Mouse (Mus musculus): Measurements from ENCODE around the gene Spred2.

Gene Spred2

DNA sequence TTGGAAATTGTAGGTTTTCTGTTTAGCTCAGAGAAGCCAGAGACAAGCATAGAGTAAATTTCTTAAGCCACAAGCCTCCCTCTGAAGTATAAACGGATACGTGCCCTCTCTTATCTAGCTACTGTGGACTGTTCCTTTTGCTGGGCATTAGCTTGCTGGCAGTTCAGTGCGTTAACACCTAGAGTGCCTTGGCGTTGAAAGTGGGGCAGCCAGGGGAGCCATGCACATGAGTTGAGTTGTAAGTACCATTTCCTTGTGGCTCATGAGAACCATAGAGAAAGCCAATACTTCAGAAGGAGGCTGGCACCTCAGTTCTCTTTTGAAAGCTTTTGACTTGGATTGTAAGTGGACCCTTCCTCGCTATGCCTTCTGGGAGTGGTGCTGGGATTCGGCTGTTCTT is 58.6 kb downstream of the Spred2 start:
- in situ Hi-C loops (cut with MboI), result no loop called here

DNA sequence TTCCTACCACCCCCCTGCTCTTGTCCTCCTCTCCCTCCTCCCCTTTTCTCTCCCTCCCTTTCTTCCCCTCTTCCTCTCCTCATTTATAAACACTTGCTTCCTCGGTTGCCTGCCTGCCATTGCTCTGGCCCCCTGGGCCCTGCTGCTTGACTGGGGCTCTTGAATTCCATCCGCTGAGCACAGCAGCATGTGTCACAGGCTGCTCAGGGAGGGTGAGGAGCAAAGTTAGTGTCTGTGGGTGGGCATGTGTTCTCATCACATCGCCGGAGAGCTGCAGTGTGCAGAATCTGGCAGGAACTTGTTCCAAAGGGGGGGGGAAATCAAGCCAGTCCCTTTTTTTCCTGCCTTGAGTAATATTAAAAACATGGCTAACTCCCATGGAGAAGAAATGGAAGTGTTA is 59.1 kb downstream of the Spred2 start:
- in situ Hi-C loops (cut with MboI), result no loop called here

DNA sequence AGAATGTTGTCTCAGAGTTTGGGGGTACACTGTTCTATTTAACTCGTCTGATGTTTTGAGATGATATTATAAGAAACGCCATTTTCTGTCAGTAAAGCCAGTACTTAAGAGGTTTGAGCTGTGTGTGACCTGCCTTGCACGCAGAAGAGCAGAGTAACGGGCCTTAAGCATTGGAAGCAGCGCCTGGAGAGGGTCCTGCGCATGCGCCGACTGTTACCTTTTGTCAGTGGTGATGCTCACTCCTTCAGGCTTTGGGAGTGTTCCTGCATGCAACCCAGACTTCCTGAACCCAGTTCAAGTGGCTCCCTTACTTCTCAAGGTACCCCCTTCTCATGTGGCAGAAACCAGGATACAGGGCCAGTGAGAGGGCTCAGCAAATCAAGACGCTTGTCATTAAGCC is 59.9 kb downstream of the Spred2 start:
- in situ Hi-C loops (cut with MboI), result no loop called here

DNA sequence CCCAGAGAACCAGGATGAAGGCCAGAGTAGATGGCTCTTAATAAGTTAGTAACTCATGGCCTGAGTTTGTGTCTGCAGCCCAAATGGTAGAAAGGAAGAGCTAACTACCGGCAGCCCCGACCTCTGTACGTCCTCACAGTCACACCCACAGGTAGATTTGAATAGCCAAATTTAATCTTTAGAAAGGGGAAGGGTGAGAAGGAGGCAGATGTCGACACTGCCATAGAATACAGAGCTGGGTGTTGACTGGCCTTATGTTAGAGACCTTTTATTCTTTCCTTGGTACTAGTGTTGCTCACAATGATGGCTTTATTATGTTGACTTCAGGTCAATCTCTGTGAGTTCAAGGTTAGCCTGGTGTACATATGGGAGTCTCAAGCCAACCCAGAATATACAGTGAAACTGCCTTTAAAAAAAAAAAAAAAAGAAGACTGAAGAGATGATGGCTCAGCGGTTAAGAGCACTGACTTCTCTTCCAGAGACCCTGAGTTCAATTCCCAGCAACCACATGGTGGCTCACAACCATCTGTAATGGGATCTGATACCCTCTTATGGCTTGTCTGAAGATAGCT is 61.2 kb downstream of the Spred2 start:
- in situ Hi-C loops (cut with MboI), result no loop called here

DNA sequence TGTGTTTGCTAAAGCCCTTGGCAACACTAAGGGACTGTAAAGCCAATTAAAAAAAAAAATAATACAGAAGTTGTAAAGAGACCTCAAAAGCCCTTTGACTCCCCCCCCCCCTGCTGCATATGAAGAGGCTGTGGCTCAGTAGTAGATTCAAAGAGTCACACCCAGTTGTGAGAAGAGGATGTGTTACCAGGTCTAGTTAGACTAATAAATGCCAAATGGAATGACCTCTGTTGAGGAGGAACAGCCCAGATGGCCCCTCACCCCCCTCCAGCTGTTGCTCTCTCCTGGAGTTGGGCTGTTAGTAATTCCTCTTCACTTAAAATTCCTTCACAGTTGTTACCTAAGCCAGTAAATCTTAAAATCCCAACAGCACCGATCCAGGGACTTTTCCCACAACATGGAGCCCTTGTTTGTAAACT is 62.3 kb downstream of the Spred2 start:
- in situ Hi-C loops (cut with MboI), result no loop called here

DNA sequence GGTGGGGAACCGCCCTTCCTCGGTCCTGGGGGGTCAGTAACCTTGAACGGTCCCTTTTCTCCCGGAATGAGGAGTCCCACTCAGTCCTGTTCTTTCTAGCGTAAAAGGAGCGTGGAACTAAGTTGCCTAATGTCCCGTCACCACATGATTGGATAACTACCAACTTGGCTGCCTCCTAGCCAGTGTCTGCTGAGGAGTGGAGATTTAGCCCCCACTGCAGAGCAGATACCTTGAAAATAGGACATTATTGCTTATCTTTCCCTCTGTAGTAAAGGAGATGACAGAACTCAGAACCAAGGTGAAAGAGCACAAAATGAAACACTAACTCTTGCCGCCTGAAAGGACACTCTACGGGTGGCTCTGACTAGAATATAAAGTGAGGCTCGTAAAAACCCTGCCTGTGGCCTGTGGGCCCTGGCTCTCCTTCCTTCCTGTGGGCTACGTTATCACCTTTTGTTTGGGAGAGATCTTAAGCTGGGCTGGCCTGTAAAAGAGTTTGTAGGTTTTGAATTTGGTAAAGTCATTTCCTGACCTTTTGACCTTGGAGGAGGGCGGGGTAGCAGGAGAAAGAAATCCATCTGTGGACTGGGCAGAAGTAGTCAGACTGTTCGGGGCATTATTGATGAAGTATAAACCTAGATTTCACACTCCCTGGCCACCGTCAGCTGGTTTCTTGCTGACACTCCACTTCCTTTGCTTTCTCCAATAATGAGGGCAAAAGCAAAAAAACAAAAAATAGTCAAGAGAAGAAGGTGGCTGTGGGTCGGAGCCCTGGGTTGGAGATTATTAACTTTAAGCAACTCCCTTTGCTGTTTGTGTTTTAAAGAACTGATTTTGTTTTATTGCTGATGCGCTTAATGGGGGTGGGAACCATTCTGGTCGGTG is 62.9 kb downstream of the Spred2 start:
- in situ Hi-C loops (cut with MboI), result no loop called here

DNA sequence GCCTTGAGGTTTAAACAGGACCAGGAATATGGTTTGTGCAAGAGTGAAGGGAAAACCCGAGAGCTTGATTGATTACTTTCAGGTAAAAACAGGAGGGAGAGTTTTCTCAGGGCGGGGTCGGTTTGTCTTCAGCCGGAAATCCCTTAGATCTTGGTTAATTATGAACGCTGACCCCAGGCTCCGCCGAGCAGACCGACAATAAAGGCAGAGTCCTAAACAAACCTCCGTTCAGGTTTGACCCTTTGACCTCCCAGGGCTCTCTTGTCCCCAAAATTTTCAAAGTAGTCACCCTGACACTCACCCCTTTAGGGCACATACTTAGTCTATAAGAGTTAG is 63.5 kb downstream of the Spred2 start:
- in situ Hi-C loops (cut with MboI), result no loop called here

DNA sequence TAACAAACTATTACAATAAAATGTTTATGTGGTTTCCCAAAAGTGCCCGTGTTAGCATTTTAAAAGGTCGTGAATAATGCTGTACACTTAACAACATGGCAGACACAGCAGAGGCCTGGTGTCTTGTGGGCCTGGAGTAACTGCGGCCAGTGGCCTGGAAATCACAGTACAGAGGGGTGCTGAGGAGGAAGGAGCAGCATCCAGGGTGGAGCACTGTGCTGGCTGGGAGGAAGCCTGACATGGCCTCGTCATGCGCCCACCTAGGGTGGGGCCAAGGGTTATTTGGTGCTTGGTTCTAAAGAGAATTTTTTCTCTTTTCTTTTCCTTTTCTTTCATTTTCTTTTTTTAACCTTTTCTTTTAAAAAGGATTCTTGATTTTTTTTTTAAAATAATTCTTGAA is 64.0 kb downstream of the Spred2 start:
- in situ Hi-C loops (cut with MboI), result no loop called here

DNA sequence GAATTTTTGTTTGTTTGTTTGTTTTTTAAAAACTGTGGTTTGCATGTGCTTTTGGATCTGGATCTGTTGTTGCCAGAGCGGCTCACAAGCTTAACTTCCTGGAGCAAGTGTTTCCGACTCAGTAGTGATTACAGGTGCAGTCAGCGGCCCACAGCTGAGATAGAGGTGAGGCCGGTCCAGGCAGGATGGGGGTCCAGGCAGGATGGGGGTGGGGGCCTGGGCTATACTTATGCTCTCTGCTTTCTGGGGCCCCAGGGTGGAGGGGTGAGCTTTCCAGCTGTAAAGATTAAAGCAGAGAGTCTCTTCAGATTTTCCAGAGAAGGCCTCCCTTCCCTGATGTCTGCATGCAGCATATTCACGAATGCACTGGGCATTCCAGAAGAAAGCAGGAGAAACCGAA is 64.5 kb downstream of the Spred2 start:
- in situ Hi-C loops (cut with MboI), result no loop called here

DNA sequence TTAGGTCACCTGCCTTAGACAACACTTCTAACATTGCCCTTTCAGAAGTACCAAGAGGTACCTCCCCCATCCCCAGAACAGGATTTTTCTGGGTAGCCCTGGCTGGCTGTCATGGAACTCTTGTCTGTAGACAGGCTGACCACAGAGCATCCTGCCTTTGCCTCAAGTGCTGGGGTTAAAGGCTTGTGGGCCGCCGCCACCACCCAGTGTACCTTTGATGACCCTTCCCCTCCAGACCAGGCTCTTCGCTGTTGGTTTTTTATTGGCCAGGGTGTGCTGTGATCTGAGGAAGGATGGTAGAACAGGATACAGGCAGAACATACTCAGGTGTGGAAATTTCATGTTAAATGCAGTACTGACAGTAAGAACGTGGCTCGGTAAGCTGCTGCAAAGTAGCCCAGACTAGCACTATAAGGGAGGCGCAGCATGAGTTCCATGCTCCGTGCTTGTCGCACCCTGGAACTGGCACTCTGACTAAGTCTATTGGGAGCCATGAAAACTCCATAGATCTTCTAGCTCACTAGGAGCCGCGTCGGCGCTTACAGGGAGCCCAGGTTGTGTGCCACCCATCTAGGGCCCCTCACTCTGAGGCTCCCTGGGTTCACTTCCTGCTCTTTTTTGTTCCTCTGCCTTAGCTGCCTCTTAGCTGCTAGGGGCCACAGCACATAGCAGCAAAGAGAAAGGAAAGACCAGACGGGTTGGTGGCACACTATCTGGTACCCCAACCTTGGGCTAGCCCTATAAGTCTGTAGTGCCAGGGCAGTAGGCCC is 65.2 kb downstream of the Spred2 start:
- in situ Hi-C loops (cut with MboI), result no loop called here

DNA sequence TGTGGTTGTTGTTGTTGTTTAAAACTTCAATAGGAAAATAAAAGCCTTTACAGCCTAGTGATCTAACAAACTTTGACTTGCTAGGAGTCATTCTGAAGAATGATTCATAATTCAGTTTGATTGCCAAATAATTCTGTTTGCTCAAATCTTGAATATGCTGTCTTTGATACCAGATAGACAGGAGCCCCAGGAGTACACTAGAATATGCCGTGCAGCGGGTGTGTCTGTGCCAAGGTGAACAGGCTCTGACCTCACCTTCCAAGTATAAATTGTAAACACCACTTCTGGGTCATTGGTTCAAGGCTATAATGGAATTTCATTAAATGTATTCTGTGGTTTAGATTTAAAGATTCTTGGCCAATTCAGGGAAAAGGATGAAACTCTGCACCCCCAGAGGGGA is 66.6 kb downstream of the Spred2 start:
- in situ Hi-C loops (cut with MboI), result no loop called here

DNA sequence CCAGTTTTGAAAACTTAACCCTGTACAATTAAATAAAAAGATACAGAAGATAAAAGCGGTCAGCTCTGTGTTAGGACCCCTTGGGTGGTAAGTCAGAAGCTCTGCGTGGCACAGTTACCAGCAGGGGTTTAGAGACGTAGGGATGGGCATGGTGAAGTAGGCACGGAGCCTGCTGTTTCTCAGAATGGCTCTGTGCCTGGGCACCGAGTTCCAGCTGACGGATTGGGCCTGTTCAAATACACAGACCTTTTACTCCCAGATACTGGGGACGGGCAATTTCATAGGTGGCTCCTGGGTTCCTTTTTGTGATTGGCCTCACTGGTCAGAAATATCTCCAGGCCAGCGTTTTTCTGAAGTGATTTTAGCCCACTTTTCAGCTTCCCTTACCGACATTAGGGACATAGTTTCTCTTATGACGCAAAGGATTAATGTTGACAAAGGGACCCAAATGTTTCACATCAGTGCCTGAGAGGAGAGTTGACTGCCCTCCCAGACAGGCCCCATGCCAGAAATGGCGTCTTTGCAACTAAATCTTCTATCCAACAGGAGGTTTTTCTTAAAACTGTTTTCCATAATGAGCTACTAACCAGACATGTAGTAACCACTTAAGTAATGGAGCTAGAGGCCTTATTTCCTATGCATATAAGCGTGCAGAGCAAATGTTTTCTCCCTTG is 67.3 kb downstream of the Spred2 start:
- in situ Hi-C loops (cut with MboI), result no loop called here

DNA sequence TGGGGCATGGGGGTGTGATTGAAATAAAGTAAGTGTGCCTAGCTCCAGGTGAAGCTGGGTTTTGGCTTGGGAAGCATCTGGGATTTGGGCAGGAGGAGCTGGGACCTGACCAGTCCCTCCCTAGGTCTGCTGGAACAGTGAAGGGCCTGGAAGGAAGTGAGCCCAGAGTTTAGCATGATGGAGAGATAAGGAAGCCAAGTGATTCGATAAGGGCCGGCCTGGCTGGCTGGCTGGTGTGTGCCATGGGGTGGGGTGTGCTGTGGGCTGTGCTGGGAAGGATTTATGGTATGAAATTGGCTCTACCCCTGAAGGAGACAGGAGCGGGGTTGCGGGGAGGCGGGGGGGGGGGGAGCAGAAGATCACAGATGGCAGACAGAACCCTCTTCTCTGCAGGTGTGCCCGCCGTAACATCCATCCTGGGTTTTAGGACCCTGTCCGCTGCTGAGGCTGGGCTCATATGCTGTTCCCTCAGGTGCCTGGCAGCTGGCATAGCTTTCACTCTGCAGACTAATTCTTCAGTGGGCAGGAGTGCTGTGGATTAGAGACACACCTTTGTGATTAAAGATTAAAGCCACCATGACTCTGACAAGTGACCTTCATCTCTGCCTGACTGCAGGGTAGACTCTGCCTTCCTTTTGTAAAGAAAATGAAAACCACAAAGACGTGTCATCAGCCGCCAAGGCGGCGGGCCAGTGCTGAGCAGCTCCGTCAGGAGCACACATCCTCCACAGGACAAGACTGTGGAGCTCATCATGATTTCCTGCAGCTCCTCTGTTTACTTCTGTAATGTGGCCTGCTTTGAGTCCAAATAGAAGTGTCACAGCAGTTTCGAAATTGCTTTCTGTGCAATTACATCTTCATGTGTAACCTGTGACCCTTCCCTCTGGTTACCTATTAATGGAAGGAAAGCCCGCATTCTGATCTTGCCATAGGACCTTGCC is 68.4 kb downstream of the Spred2 start:
- in situ Hi-C loops (cut with MboI), result no loop called here

DNA sequence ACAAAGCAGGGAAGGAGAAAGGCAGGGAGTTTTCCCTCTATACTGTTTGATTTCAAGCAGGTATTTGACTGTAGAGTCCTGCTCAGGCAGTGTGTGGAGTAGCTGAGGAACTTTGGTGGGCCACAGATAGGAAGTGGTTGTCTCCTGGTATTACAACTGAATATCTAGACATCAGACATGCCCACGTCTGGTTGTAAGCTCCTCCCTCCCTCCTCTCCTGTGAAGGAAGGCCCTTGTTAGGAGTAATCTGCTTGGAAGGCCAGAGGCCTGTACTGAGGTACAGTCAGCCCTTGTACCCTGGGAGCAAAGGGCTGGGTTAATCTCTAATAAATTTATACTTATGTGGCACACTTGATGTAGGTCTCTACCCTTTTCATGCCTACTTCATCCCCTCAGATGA is 69.6 kb downstream of the Spred2 start:
- in situ Hi-C loops (cut with MboI), result no loop called here

DNA sequence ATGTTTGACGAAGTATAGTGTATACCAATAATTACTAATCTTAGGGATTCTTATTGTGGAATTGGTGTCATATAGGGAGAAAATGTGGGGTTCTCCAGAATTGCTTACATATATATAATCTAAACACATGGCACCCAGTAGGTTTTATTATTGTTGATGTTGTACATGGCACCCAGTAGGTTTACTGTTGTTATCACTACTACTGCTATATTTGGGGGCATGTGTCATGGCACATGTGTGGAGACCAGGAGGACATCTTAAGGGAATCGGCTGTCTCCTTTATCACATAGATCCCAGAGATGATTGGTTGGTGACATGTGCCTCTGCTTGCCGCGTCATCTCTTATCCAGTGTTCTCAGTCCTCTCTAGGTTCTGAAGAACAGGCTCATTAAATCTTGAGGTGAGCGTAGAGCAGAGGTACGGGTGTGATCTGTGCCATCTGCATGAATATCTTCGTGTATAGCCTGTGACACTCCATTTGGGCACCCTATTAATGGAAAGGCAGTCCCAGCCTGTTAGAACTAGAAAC is 70.2 kb downstream of the Spred2 start:
- in situ Hi-C loops (cut with MboI), result no loop called here

DNA sequence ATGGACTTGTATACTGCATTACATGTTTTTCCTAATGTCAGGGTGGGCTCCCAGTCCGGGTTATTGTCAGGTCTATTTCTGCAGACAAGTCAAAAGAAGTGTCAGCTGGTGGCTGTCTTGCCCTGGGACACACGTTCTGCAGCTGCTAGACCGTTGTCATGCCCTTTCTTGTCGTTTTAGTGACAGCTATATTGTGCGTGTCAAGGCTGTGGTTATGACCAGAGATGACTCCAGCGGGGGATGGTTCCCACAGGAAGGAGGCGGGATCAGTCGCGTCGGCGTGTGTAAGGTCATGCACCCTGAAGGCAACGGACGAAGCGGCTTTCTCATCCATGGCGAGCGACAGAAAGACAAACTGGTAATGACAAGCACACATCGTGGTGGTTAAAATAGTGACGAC is 73.8 kb downstream of the Spred2 start:
- in situ Hi-C loops (cut with MboI), result no loop called here

DNA sequence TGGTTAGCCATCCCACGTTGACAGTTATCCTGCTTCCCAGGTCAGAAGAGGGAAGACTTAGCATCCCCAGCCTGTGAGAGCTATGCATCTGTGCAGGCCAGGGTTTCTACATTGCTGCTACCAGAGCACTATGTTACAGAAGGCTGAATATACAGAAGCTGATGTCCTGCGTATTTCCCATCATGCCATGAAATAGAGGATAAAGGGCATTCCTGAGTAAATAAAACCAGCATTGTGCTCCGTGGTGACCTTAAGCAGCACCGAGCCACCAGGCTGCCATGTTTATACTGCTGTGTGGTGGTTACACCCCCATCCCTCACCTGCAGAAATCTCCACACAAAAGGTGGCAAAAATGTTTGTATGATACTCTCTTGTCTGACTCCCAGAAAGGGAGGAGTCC is 78.7 kb downstream of the Spred2 start:
- in situ Hi-C loops (cut with MboI), result no loop called here

DNA sequence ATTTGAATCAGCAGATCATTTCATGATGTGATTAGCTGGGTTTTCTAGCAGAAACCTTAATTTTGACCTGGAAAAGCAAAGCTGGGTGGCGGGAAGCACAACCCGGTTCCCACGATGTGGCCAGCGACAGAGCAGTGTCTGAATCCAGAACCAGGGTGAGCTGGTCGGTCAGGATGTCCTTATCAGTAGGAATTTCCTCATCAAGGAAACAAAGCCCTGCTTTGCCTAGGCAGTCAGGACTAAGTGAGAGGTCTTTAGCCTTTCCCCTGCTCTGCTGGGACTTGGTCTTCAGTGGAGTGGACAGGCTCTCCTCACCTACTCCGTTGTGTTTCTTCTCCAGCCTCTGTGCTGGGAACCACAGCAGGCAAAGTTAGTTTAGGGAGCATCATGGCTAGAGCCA is 83.5 kb downstream of the Spred2 start:
- in situ Hi-C loops (cut with MboI), result no loop called here

DNA sequence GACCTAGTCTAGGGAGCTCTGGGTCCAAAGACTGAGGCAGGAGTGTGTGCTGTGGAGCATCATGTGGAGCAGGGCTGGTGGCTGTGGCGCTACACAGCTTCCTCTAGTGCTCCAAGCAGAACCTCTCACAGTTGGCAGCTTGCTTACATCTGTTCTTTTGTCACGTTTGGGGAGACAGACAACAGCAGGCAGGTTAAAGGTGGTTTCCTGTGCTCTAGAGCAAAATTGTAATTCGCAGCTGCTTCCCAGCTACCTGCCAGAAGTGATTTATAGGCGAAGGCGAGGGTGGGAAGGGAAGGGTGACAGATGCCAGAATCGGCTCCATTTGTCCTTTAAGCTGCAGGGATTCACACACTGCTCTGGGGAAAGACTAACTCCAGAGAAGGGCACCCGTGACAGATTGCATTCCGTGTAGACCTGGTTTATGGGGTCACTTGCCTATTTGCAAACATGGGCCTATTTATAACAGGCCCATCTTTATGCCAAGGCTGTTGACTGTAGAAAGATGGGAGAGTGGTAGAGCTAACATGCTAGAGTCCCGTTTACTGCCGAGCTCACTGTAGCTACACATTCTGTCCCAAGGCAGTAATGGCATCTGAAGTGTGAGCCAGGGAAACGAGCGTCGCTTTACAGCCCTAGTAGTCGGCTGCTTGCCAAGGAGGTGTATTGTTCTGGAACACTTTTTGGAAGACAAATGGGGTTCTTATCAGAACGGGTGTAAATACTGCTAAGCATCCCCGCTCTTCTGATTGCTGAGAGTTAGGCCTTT is 87.2 kb downstream of the Spred2 start:
- in situ Hi-C loops (cut with MboI), result no loop called here

DNA sequence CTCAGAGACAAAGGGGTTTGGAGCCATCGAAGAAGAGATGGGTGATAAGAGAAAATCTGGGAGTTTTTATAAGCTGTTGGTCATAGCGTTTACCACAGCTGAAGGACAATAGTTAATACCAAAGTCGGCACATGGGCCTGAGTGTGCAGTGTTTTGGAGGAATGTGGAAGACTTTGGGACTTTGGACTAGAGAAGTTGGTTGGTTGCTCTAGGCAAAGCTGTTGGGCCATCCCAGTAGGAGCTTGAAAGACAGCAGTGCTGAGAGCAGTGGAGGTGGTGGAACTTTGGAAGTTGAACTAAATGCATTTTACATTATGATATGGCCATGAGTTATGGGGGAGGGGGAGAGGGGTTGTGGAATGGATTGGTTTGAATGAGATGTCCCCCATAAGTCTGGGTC is 89.2 kb downstream of the Spred2 start:
- in situ Hi-C loops (cut with MboI), result no loop called here

Data from mature B cell (primary cell).